Mouse (Mus musculus): ENCODE measurements around the gene Thra.

DNA sequence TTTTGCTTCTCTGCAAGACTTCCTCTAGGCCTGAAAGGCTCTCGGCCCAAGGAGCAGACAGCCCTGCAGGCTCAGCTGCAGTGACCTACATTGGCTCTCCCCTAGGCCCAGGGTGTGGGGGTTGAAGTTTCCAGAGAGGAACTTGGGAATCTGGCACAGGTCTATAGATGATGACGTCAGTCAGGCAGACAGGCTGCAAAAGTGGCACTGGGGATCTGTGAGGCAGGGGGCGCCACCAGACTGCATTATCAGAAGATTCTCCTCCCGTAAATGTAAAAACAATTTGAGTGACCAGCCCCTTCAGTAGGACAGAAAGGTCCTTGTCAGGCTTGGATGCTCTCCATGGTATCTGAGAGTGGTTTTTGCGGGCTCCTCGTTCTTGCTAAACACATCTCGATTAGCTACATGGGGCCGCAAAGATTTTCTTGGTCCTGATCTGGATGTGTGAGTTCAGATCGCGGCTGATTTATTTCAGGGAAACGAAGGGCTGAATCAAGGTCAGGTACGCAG is 45.4 kb downstream of the Thra start:
- TF ChIP-seq CTCF (IDR thresholded peaks at IDR 0.05; ENCODE audit: low read depth, low read length): peak; percentile 69
- TF ChIP-seq POLR2A (IDR thresholded peaks at IDR 0.05; ENCODE audit: extremely low read depth, insufficient read depth, low read length): no peak; the same call in 1 of the 2 replicates
